Mouse (Mus musculus) adrenal gland, adult 8-10 months (tissue): ENCODE data around the gene Dab1. TPM values are rescaled to one million over a fixed set of nuclear protein-coding genes. Genes with fewer than 3 reads are reported as not detected.

Experiments used
- DNase-seq: peaks from one replicate; pipeline ENCODE4 v3.0.0; 2022
- total RNA-seq, 4 experiments: library from RNA; stranded (reverse); gene quantifications; 2 replicates each; pipeline ENCODE4 v1.2.4; 2022

Dab1 gene
- total RNA-seq, 4 experiments from 2014 or later: 1.3 to 2.0 (median 1.8) TPM

DNA sequence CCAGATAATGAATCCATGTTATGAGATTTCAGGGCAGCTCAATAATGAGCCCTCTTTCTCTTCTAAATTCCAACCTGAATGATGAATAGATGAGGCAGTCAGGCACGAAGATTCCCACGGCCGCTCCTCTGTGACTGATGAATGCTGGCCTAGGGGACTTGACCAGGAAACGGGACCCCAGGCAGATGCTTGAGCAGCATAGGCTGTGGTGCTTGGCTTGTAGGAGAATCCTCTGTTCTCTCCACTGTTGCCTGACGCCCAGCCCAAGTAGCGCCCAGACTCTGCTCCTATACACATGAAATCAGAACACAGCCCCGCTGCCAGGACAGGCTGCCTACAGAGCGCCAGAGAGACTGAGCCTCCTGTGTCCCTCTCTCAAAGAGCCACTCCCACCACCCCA is 987.7 kb downstream of the Dab1 start:
- no peak for DNase-seq

DNA sequence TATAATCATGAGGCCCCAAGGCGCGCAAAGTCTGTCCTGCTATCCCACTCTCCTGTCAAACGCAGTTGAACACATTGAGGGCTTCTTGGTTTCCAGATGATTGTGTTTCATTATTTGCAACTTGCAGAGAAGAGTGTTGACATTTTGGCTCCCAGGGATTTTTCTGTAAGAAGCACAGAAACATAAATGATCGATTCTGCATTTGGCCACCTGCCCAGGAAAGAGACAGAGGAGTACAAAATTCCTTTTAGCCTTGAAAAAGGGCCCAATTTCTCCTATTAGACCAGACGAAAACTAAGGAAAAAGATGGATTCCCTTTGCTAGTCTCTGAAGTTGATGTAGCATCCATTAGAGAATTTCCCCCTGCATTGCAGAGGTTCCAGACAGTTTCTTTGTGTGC is 988.5 kb downstream of the Dab1 start:
- DNase-seq: no peak

DNA sequence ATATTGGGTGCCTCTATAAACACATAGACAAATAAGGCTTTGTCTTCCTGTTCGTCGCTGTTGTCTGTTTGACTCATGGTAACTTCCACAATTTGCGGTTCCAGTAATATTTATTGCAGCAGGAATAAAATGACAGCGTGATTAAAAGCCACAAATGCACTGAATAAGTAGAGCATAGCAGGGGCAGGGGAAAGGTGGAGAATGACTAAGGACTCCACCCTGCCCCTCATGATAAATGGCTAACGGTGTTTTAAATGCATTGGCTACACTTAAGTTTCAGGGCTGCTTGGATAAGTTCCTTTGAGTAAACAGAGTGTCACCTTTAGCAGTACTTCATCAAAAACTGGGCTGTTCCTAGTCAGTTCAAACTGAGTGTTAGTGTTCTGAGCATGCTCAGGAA is 1000.3 kb downstream of the Dab1 start:
- no peak for DNase-seq

DNA sequence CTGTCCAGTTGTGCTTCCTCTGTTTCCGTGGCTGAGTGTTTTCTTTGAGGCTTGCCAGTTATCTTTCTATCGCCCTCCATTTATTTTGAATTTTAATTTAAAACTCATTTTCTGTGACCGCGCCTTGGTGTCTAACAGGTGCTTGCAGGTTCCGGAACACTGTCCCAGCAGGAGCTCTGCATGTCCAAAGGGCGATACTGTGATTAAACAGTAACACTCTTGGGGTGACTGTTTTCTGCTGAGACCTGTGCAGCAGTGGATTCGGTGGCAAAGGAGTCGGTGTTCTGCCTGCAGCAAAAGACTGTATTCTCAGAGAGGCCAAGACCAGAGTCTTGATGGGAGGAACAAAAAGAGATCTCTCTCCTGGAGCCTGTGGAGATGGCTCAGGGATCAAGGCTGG is 1006.2 kb downstream of the Dab1 start:
- DNase-seq: no peak

DNA sequence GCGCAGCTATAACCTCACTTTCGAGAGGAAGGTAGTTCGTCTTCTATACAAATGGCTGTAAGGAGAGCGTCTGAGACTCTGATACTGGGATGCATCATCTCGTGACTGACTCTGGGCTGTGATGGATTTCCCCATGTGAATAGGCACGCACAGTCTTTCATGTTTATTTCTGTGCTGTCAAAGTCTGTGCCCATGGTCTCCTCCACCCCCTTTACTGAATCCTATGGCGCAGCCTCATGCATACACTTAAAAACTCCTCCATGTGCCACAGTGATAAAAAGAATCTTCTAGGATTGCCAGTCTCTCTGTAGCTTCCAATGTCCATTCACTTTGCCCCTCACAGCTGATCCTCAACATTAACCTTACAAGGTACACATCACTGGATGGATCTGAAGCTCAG is 1009.5 kb downstream of the Dab1 start:
- DNase-seq: no peak

DNA sequence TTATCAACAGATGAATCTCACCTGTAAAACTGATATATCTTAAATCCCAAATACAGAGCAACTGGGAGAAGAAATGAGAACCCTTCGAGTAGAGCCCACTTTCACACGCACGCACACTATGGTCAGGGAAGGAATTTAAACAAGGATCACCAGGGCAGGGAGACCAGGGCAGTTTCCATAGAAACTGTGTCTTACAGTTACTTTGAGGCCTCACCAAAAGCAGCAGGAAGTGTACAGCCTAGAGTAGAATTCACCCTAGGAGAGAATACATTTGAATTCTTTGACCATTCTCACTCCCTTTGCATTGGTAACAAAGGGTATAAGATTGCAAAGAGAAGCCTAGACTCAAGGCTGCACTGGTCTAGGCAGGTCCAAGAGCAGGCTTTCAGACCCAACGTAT is 1017.9 kb downstream of the Dab1 start:
- no peak for DNase-seq

DNA sequence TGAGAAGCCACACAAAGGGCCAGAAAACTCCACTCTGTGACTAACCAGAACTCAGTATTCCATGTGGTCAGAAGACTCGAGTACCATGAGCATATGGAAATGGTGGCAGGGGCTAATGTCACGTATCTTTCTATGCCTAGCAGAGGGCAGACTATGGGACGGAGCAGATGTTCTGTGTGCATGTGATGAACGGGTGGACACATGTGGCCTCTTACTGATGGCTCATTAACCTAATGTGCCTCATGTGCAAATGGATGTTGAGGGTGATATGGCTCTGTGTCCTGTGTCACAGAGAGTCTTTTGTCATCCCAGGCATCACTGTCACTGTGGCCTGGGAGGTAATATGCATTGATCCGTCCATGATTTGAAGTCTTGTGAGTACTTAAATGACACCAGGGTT is 1021.5 kb downstream of the Dab1 start:
- no peak for DNase-seq

DNA sequence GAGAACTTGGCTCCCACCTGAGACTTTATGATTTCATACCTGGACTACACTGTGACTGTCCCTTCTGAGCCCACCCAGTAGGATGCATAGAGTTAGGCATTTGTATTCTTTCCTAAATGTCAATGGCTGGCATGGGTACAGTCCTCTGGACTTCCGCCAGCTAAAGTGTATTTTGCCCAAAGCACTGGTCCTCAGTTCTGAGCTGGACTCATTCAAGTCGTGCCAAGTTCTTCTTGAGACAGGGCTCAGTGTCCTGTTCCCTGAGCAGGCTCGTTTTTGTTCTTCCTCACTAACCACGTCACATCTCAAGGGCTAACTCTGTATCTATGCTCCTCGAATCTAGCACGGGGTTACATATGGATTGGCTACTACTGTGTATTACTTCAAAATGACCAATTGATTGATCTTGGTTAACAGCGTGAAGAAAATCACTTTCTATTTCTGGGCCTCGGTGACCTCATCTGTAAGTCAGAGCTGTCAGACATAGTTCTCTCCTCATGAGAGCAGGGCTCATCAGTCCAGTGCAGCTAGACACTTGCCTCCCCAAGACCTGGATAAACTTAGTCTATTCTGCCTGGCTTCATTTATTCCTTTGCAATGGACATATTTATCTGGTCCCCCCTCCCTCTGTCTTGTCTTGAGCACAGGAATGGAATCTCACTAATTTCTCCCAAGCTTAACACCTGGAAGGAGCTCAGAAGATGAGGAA is 1023.8 kb downstream of the Dab1 start:
- DNase-seq: no peak

DNA sequence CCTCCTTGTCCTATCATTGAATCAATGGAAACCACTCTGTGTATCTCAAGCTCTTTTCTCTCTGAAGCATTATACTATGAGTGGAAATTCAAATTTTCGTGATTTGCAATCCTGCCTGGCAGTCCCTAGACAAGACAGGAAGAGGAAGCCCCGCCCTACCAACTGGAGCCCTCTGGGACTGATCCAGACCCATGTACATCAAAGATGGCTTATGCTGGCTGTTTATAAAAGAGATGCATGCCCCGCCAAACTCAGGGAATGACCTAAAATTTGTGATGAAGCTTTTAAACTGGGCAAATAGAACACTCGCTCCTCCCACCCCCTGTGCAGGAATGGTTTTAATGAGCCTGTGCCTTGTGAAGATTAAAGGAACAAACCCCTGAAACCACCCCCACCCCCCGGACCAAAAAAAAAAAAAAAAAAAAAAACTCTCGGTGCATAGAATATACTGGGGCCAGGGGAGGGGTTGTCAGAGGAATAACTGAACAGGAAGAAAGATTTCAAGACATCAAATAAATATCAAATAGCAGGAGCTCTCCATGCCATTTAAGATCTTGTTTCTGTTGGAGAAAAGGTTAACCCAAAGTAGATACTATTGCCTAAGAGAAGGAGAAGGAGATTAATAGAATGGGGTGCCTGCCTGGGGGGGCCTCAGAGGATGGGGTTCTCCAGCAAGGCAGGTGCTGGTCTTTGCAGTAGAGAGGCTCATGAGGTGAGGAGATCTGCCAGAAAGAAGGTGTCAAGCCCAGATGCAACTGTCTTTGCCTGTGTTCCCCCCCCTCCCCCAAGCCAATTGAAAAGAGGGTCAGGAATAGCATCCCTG is 1024.6 kb downstream of the Dab1 start:
- DNase-seq: no peak

DNA sequence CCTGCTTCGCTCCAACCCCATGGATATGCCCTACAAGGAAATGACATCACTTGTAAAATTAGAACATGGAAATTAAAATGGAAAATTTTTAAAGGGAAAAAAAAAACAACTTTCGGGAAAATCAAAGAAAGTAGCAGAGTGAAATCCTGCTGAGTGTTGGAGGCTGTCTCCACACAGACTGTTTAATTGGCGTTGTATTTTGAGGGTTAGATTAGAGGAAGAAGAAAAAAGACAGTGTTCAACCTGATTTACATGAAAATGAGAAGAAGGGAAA is 1025.1 kb downstream of the Dab1 start:
- DNase-seq: no peak

DNA sequence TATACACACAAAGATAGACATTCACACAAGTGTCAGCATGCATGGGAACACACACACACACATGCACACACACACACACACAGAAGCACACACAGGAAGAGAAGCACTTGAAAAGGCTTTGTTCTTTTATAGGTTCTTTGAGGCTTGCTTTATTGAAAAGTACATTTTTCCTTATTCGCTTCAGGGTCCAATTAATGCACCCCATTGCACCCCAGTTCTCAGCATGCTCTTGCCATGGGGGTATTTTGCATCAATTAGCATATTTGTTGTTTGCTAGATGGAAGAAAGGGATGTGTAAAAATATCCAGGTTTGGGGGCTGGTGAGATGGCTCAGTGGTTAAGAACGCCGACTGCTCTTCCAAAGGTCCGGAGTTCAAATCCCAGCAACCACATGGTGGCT is 1025.7 kb downstream of the Dab1 start:
- DNase-seq: no peak

DNA sequence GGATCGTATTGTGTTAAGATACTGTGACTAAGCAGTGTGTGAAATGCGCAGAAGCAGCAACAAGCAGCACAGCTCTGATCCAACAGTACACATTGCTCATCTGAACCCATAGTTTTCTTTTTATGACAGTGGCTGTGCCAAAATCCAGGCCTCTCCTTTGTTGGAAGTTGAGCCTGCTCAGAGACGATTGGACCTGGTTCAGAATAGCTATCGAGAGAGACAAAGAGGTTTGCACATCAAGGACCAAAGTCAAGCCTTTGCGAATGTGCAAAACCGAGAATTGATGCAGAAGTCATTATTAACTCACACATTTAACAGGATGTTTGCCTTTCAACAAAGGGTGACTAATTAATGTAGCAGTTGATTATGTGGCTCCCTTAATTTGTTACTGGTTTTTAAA is 1032.6 kb downstream of the Dab1 start:
- no peak for DNase-seq

DNA sequence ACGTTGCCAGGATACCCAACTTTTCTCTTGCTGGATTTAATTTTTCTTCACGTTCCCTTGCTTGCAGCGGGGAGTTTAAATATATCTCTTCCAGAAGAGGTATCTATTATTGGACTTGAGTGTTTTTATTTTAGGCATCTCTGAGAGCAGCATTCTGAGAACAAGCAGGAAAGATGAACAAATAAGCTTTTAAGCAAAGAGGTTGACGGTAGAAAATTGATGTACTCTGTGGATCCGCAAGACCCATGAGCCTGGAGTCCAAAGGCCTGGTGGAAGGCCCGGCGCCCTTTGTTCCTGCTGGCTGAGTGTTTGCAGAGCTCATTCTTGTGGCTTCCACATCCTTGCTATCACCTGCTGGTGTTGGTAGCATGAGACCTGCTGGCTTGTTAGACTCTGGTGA is 1037.6 kb downstream of the Dab1 start:
- DNase-seq: no peak

DNA sequence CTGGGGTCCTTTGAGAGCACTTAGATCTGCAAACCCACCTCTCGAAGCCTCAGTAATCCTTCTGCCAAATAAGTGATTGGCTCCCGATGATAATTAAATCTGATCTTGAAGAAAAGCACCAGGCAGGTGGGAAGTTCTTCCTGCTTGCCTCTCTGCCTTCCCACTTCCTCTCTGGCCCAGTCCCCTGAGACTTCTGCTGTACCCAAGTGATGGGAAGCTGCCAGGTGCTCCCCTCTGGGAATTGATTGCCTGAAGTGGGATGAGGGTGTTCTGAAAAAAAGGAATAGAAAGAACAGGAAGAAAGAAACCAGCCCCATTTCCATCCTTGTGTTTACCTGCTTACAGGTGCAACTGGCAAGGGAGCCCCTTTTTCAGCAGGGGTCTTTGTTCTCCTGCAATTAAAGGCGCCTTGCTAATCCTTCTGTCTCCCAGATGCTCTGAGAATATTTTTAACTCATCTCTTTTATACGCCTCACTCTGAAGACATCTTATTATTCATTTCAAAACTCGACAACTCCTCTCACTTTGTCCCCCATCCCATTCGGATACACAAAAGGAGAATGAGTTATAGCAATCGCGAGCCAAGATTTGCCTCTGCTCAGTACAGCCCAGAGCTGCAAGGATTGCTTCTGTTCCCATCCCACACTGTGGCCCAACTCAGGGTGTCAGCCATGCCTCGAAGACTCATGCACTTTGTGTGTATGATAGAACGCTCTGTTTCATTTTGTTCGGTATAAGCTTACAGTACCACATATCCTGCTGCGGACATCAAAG is 1043.9 kb downstream of the Dab1 start:
- no peak for DNase-seq

DNA sequence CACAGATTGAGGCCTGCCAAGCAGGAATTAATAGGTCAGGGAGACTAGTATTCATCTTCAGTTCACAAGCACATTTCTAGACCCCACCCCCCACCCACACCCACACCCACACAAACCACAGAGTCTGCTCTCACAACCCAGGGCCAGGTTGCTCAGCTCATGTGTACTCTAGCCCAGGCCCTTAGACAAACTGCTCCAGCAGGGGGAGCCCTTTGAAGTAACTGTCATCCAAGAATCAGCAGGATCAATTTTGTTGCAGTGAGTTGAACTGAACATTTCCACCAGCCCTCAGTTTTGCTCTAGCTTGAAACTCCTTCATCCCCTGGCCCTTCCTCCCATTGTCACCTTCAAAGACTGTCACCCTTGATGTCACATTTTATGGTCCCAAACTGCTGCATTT is 1046.4 kb downstream of the Dab1 start:
- peak; percentile 23 for DNase-seq

DNA sequence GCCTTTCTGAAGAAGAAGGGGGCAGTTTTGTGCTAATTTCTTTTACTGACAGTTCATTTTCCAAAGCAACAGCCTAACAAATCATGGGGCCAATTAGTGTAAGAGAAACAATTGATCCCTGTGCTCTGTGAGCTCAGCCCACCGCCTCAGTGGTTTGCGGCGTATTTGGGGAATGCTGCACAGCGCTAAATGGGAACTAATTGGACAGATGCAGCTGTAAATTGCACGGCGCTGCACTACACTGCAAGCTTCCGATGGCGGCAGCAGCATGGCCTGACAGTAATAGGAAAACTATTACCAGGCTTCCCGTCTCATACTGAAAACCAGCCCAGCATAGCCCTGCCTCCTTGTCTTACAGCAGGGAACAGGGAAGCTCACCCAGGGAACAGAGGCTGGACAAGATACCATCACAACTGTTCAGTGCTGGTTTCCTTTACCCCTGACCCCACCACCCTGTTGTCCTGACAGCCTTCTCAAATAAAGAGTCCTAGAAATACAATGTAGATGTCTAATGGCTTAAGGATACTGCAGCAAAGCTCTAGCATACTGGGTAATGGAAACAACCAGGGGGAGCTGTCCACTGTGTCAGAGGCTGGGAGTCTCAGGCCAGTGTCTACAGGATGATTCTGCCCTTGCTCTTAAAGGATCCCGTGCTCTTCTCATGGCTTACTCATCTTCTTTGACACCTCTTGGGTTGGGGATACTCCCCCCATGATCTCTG is 1047.8 kb downstream of the Dab1 start:
- no peak for DNase-seq

DNA sequence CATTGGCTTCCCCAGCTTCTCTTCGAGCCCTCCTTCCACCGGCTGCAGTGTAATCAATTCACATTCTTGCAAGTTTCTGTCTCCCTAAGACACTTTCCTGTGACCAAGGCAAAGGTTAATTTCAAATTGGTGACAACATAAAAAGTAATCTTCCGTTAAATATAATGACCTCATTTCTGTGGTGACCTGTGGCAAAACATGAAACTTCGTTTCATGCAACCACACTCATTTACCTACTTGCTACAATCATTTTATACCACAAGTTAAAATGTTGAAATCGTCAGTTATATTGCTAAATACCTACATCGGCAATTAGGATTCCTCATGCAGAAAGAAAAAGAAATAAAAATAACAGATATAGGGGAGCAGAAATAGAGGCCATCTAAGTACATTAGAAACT is 1048.9 kb downstream of the Dab1 start:
- no peak for DNase-seq

DNA sequence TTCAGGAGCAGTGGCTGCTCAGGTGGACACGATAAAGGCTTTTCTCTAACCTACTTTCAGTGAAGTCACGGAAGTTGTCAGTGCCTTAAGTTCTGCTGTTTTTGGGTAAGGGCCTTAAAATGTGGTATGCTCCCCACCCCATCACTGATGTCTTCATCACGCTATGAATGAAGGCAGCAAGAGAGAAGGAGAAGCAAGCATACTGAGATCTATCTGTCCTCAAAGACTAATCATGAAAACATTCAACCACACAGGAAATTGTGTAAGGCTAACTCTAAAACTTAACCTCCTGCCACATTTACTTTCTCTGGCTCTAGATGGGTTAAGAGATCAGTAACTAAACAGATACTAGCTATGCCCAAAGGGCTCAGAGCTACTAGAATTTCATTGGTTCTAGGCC is 1050.2 kb downstream of the Dab1 start:
- no peak for DNase-seq

DNA sequence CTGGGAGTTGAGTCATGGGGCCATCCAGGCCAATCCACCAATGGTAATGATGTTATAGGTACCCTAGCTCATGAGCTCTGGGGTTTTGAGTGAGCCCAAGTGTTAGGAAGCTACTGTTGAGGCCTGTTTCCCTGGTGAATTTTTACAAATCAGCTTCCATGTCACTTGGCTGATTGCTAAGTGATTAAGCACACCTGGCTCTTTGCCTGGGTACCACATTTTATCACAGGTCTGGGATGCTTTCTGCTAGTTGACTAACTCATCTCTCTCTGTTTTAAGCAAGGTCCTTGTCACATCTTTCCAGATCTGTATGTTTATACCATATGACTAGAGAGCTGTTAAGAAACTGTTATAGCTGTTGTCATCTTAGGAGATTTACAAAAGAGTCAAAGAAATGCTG is 1051.6 kb downstream of the Dab1 start:
- DNase-seq: no peak

DNA sequence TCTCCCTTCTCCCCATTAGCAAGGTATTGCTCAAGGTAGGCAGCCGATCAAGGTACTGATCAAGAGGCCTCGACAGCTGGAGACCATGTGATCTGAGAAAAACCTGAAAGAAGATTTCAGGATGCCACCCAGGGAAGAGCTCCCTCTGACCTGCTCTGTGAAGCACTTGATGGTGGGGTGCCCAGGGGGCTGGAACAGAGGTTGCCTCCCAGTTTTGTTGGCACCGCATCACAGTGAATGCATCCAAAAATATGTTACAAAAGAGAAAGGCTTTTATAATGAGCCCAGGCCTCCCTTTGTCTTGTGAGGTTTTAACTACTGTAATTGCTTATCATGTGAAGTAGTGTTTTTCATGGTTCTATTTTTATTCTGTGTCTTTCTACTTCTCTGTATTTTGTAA is 1054.2 kb downstream of the Dab1 start:
- DNase-seq: no peak

DNA sequence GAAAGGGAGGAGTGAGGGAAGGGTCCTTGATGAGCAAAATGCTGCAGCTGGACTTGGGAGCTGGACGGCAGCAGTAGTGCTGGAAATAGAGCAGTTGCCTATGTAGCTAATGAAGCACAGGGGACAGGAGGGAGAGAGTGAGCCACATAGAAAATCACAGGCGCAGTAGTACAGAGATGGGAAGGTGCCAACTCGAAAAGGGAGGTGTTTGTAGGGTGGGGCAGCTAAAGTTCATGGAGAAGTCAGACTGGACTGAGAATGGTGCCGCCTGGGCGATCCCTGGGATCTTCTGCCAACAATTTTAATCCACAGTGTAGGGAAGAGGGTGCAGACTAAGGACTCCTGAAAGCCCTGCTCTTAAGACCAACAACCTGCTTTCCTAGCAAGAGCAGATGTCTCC is 1055.5 kb downstream of the Dab1 start:
- no peak for DNase-seq

DNA sequence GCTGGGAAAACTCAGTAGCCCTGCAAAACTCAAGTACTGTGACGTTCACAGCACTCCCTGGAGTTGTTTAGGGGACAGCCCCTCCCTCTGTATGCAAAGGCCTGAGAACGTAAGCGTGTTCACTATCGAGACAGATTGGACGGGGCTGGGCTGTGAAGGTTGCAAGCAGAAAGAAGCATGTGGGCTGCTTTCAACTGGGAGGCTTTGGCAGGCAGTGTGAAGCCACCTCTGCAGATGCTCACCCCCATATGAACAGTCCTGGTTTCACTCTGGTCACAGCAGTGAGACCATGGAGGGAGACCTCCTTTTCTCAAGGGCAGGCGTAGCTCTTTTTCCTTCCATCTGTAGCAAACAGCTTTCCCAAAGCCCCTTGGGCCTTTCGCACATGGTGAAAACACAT is 1059.1 kb downstream of the Dab1 start:
- no peak for DNase-seq

DNA sequence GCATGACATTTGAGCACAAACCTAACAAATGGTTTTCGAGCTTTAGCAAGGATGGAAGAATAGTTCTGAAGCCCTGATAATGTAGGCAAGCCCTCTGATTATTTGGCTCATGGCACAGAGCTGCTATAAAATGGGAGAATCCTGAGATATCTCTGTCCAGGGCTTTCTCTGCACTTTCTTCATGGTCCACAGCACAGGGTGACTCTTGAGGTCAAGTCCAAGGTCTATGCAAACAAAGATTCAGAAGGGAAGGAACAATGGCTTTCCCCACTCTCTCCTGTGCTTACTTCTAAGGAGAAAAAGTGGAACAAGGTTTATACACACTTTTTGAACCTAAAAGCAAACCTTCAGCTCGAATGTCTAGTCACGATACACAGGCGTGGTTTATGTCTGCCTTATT is 1061.3 kb downstream of the Dab1 start:
- DNase-seq: no peak
